Mouse (Mus musculus) olfactory bulb, adult 2 months (tissue): ENCODE results near the gene Frat2.

Experiments
- CTCF ChIP-seq: fragments of 200-500 bp; IDR thresholded peaks from 2 replicates; pipeline ENCODE4 v1.5.1; 2012; ENCODE audit warnings: low read depth, mild to moderate bottlenecking, low read length, moderate library complexity; ENCODE audit not compliant: insufficient read depth
- POLR2A ChIP-seq: fragments of 200-500 bp; IDR thresholded peaks from 2 replicates; pipeline ENCODE4 v1.6.1; 2012; ENCODE audit warnings: mild to moderate bottlenecking, low read depth, low read length, moderate library complexity; ENCODE audit not compliant: insufficient read depth

DNA sequence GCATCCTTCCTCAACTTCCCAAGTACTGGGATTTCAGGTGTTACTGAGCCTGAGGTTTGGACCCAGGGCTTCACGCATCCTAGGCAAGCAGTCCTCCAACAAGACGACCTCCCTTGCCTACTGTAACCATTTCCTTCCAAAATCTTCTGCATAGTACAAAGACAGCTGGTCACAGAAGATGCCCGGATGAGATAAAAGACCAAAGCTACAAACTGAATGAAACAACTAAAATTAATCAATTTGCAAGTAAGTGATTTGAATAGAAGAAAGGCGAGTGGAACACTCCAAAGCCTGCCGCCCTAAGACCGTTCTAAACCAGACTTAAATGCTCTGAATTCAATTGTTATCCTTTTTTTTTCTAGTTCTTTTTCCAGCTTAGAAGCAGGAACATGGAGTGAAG, 12.5 kb downstream of the Frat2 start:
- TF ChIP-seq CTCF (no peak), POLR2A (no peak)
